Mouse (Mus musculus): ENCODE data around the gene Dnajc27.

DNA sequence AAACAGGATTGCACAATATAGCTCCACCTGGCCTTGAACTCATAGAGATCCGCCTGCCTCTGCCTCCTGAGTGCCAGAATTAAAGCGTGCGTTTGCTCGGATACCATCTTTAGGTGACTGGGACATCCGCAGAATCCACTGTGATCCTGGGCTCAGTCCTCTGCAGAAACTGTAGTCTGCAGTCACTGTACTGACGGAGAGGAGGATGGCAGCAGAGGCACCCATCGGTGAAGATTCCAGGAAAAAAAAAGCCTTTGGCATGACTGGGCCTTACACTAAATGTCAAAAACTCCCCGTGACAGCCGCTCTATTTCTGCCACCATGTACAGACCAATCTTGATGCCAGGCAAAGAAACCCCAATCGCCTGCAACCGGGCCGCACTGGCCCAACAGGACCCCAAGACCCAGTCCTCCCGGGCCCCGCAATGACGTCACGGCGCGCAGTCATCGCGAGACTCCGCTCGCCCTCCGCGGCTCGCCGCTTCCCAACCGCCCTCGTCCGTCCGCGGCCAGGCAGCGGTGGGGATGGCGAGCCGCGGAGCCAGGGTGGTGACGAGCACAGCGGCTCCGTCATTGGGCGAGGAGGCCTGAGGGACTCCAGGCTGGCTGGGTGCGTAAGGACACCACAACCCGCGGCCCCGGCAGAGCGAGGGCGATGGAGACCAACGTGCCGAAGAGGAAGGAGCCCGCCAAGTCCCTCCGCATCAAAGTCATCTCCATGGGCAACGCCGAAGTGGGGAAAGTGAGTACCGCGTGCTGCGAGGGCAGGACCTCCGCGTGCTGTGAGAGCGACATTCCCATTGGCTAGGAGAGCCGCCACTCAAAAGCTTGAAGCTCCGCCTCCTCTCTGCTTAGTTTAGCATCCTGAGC, at the start of gene Dnajc27:
- TF ChIP-seq CTCF (IDR thresholded peaks at IDR 0.05; ENCODE audit: extremely low read depth, insufficient read depth, low read length) = no peak
- peak; percentile 71 for TF ChIP-seq POLR2A (IDR thresholded peaks at IDR 0.05; ENCODE audit: extremely low read depth, insufficient read depth, low read length)
